Mouse (Mus musculus) myocyte (in vitro differentiated cells): ENCODE measurements around the gene Tpsg1.

Source experiments
- CEBPB ChIP-seq: IDR thresholded peaks from 2 replicates; pipeline ENCODE4 v1.6.1; 2011; ENCODE audit warnings: mild to moderate bottlenecking, moderate library complexity; ENCODE audit not compliant: poor library complexity, insufficient read depth, severe bottlenecking
- E2F4 ChIP-seq: IDR thresholded peaks from one replicate; pipeline ENCODE4 v1.6.1; 2011; ENCODE audit warnings: mild to moderate bottlenecking, control low read depth, moderate library complexity; ENCODE audit not compliant: insufficient read depth
- MAX ChIP-seq: IDR thresholded peaks from one replicate; pipeline ENCODE4 v1.6.1; 2011; ENCODE audit warnings: low read depth, mild to moderate bottlenecking, control low read depth
- MYOD1 ChIP-seq, 3 experiments: IDR thresholded peaks; one replicate each; pipeline ENCODE4 v1.6.1; 2011; ENCODE audit warnings: control low read depth in 2 of 3, low read depth in 2 of 3, mild to moderate bottlenecking in 2 of 3, moderate library complexity in 1 of 3; ENCODE audit not compliant: insufficient read length in 2 of 3, control insufficient read depth in 1 of 3
- MYOG ChIP-seq, 3 experiments: IDR thresholded peaks; one replicate each; pipeline ENCODE4 v1.6.1; 2011; ENCODE audit warnings: control low read depth in 2 of 3, low read depth in 2 of 3, mild to moderate bottlenecking in 2 of 3; ENCODE audit not compliant: insufficient read length in 2 of 3, control insufficient read depth in 1 of 3, insufficient read depth in 1 of 3
- POLR2A ChIP-seq: IDR thresholded peaks from one replicate; pipeline ENCODE4 v1.6.1; 2011; ENCODE audit warnings: low read depth, mild to moderate bottlenecking, control low read depth, moderate library complexity; ENCODE audit not compliant: insufficient read length
- POLR2AphosphoS2 ChIP-seq: IDR thresholded peaks from one replicate; pipeline ENCODE4 v1.6.1; 2011; ENCODE audit warnings: low read depth, control low read depth; ENCODE audit not compliant: insufficient read length
- REST ChIP-seq: IDR thresholded peaks from one replicate; pipeline ENCODE4 v1.6.1; 2011; ENCODE audit warnings: mild to moderate bottlenecking, control low read depth, moderate library complexity; ENCODE audit not compliant: insufficient read depth, insufficient read length
- SRF ChIP-seq: IDR thresholded peaks from one replicate; pipeline ENCODE4 v1.6.1; 2011; ENCODE audit warnings: low read depth; ENCODE audit not compliant: control insufficient read depth, insufficient read length
- TCF12 ChIP-seq: IDR thresholded peaks from one replicate; pipeline ENCODE4 v1.6.1; 2011; ENCODE audit warnings: mild to moderate bottlenecking, control low read depth; ENCODE audit not compliant: poor library complexity, insufficient read depth, severe bottlenecking
- TCF3 ChIP-seq: IDR thresholded peaks from one replicate; pipeline ENCODE4 v1.6.1; 2011; ENCODE audit warnings: low read depth, control low read depth; ENCODE audit not compliant: insufficient read length
- USF1 ChIP-seq: IDR thresholded peaks from one replicate; pipeline ENCODE4 v1.6.1; 2011; ENCODE audit warnings: low read depth, mild to moderate bottlenecking, control low read depth, moderate library complexity

DNA sequence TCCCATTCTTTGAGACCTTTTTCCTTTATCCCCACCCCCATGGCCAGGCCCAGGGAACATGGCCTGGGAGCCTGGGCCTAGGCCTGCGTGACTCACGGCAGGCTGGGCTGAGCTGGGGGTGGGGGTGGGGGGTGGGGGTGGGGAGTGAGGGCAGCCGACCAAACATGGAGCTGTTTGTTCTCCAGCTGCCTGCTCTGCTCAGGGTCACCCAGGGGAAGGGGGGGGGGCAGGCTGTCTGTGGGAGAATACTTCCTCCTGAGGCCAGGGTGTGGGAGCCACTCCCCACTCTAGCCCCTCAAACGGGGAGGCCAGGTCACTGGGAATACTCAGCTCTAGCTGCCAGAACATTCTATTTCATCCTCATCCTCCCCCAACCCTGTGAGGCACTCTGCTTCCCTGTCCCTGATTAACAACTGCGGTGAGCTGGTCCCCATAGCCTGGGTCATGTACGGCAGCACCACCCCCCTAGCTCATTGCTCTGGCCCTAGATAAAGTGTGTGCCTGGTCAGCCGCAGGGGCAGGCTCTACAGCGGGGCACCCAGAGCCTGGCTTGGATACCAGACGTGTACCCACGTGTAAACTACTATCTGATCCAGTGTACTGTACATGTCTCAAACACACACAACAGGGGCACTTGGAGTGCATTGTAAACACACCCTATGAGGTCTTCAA is 36.3 kb downstream of the Tpsg1 start:
- no peak for TF ChIP-seq MAX
- TF ChIP-seq CEBPB: no peak
- TF ChIP-seq TCF3: no peak
- no peak for TF ChIP-seq E2F4
- no peak for TF ChIP-seq POLR2A
- TF ChIP-seq POLR2AphosphoS2: no peak
- no peak for TF ChIP-seq USF1
- TF ChIP-seq MYOD1 (IDR thresholded peaks at IDR 0.05; ENCODE audit: control insufficient read depth in 1 of 3, insufficient read length in 2 of 3, low read depth in 2 of 3): no peak
- TF ChIP-seq TCF12: no peak
- TF ChIP-seq REST: no peak
- no peak for TF ChIP-seq MYOG (IDR thresholded peaks at IDR 0.05; ENCODE audit: control insufficient read depth in 1 of 3, insufficient read depth in 1 of 3, insufficient read length in 2 of 3, low read depth in 2 of 3)
- TF ChIP-seq SRF: no peak
